Mouse (Mus musculus) left cerebral cortex, postnatal 14 days (tissue): Measurements from ENCODE around the gene Il18r1. TPM values are rescaled to one million over a fixed set of nuclear protein-coding genes. Genes with fewer than 3 reads are reported as not detected.
A peak's percentile ranks its signal among the peaks of the same experiment; 100 is the strongest.

ENCODE experiments used
- DNase-seq, 2 experiments: peaks; one replicate each; pipeline ENCODE4 v3.0.0; 2021 to 2022; ENCODE audit warnings: low spot score in 2 of 2, mixed read lengths in 1 of 2
- intact Hi-C: fragments of 180-260 bp; cut with DNase I; formaldehyde crosslinking; loops from one replicate; pipeline ENCODE4 v1.15.1; 2025
- total RNA-seq, 2 experiments: library from RNA; stranded (reverse); gene quantifications; 2 replicates each; pipeline ENCODE4 v1.2.3; 2021

The Il18r1 gene
- total RNA-seq, 2 experiments from 2014 or later = not detected

- intact Hi-C loops = no loop called here
- no peak for DNase-seq
Observed at GRCm38 (mm10) chr1:40476756-40477155, 11.4 kb downstream of the Il18r1 start.

GRCm38 (mm10) chr1:40479505-40479923, 14.2 kb downstream of the Il18r1 start:
- no peak for DNase-seq
- intact Hi-C loops = no loop called here

- DNase-seq = no peak
- intact Hi-C loops = no loop called here
Observed at GRCm38 (mm10) chr1:40494594-40494993, 29.2 kb downstream of the Il18r1 start.

- intact Hi-C loops = no loop called here
- no peak for DNase-seq
Observed at GRCm38 (mm10) chr1:40499708-40500107, 34.4 kb downstream of the Il18r1 start.

- no peak for DNase-seq
- intact Hi-C loops = no loop called here
Observed at GRCm38 (mm10) chr1:40501126-40501525, 35.8 kb downstream of the Il18r1 start.

GRCm38 (mm10) chr1:40501546-40502398, 36.4 kb downstream of the Il18r1 start:
- intact Hi-C loops = no loop called here
- no peak for DNase-seq

GRCm38 (mm10) chr1:40504548-40504947, 39.2 kb downstream of the Il18r1 start:
- intact Hi-C loops = no loop called here
- DNase-seq = no peak

GRCm38 (mm10) chr1:40514851-40515585, 49.7 kb downstream of the Il18r1 start, which contains the start of gene Il18rap:
Gene Il18rap (plus strand): TSS chr1:40515362.
- DNase-seq = no peak
- intact Hi-C loops = no loop called here

- intact Hi-C loops = no loop called here
- no peak for DNase-seq
Observed at GRCm38 (mm10) chr1:40516364-40516763, 51.0 kb downstream of the Il18r1 start.

- intact Hi-C loops = no loop called here
- no peak for DNase-seq
Observed at GRCm38 (mm10) chr1:40522918-40523317, 57.6 kb downstream of the Il18r1 start.

- intact Hi-C loops = no loop called here
- DNase-seq = no peak
Observed at GRCm38 (mm10) chr1:40523971-40524722, 58.8 kb downstream of the Il18r1 start.

GRCm38 (mm10) chr1:40529287-40529686, 63.9 kb downstream of the Il18r1 start:
- intact Hi-C loops = no loop called here
- no peak for DNase-seq

GRCm38 (mm10) chr1:40537577-40537976, 72.2 kb downstream of the Il18r1 start:
- intact Hi-C loops = no loop called here
- no peak for DNase-seq

GRCm38 (mm10) chr1:40544650-40545049, 79.3 kb downstream of the Il18r1 start:
- peak; percentile 65 to 87 for DNase-seq
- intact Hi-C loops = loop anchor here (1.0 to 10.0 kb wide), 3 partner anchors 164 to 540 kb away; no protein-coding TSS in a partner anchor

- no peak for DNase-seq
- intact Hi-C loops = loop anchor here (10.0 kb wide), 1 partner anchor 542 kb away; no protein-coding TSS in a partner anchor
Observed at GRCm38 (mm10) chr1:40546645-40547044, 81.3 kb downstream of the Il18r1 start.

- no peak for DNase-seq
- intact Hi-C loops = loop anchor here (10.0 kb wide), 1 partner anchor 542 kb away; no protein-coding TSS in a partner anchor
Observed at GRCm38 (mm10) chr1:40547064-40547572, 81.8 kb downstream of the Il18r1 start.

GRCm38 (mm10) chr1:40547762-40548161, 82.4 kb downstream of the Il18r1 start:
- intact Hi-C loops = loop anchor here (10.0 kb wide), 1 partner anchor 543 kb away; no protein-coding TSS in a partner anchor
- DNase-seq = no peak
